ENCODE assay signal across 11 mouse cellular contexts in genomic region chr11:97571266-97572088, GRCm38 (mm10). TPM values are rescaled to one million over a fixed set of nuclear protein-coding genes. Genes with fewer than 3 reads are reported as not detected.
DNase-seq lines count a peak whose midpoint lies in the region; ATAC-seq and TF ChIP-seq lines count a peak whose summit lies in the region.
"Had no signal": no experiment of that assay in that cellular context is flagged by ENCODE, and none has a peak within 500 bp of the region (broad histone marks: within the 10 kb centered on the region; RNA-seq: fewer than 3 reads in every experiment).

No protein-coding gene starts in this region.

- no peaks in the 10 kb centered on the region for H3K27me3 ChIP-seq in forebrain, embryonic 13.5 days
- peaks cover 99% of the 10 kb centered on the region for H3K27me3 ChIP-seq in midbrain, embryonic 10.5 days (ENCODE audit: low read depth, poor library complexity, severe bottlenecking)
- peaks cover 56% of the 10 kb centered on the region for H3K27me3 ChIP-seq in intestine, postnatal 0 days (replicated peaks; ENCODE audit: control insufficient read depth, insufficient read depth, low read length)

- H3K9me3 ChIP-seq in forebrain, embryonic 13.5 days (replicated peaks): no peaks in the 10 kb centered on the region
- no peaks in the 10 kb centered on the region for H3K9me3 ChIP-seq in midbrain, embryonic 10.5 days (replicated peaks)
- no peaks in the 10 kb centered on the region for H3K9me3 ChIP-seq in intestine, postnatal 0 days (ENCODE audit: control insufficient read depth)
- H3K9me3 ChIP-seq: embryonic facial prominence, embryonic 10.5 days had no signal

- peak overlapping the region; percentile 97 for H3K27ac ChIP-seq in forebrain, embryonic 13.5 days
- 0 out of 2 replicates have a peak overlapping the region, but pooled peaks have one; percentile 35 for H3K27ac ChIP-seq in midbrain, embryonic 10.5 days (replicated peaks)
- no peak overlapping the region for H3K27ac ChIP-seq in intestine, postnatal 0 days (ENCODE audit: low read depth, low read length)
- H3K27ac ChIP-seq: embryonic facial prominence, embryonic 10.5 days had no signal

- TF ChIP-seq CTCF in intestine, postnatal 0 days (IDR thresholded peaks at IDR 0.05; ENCODE audit: low read depth): no peak

- peak; percentile 60 for DNase-seq in retina, postnatal 1 day
- no peak for DNase-seq in retina, embryonic 14.5 days (ENCODE audit: low spot score)
- DNase-seq in midbrain, embryonic 10.5 days (ENCODE audit: low spot score): no peak
- DNase-seq in adrenal gland, adult 18-20 months (ENCODE audit: low spot score in 2 of 2): no peak
- DNase-seq in urinary bladder, postnatal 10 days (ENCODE audit: low spot score): no peak
- DNase-seq: heart, adult 11 months; lung, adult 18-20 months had no signal

- H3K36me3 ChIP-seq in forebrain, embryonic 13.5 days (ENCODE audit: poor library complexity, severe bottlenecking): no peaks in the 10 kb centered on the region
- no peaks in the 10 kb centered on the region for H3K36me3 ChIP-seq in midbrain, embryonic 10.5 days
- no peaks in the 10 kb centered on the region for H3K36me3 ChIP-seq in intestine, postnatal 0 days (ENCODE audit: control insufficient read depth, insufficient read depth)
- H3K36me3 ChIP-seq: embryonic facial prominence, embryonic 10.5 days had no signal

- peak overlapping the region; percentile 68 for H3K4me3 ChIP-seq in forebrain, embryonic 13.5 days
- peak overlapping the region; percentile 22; the same call in 1 of the 2 replicates for H3K4me3 ChIP-seq in midbrain, embryonic 10.5 days
- H3K4me3 ChIP-seq in intestine, postnatal 0 days (ENCODE audit: low read depth, low read length): no peak overlapping the region
- H3K4me3 ChIP-seq: embryonic facial prominence, embryonic 10.5 days; megakaryocyte, embryonic 14.5 days had no signal

- H3K4me1 ChIP-seq in forebrain, embryonic 13.5 days: peaks cover 89% of the 10 kb centered on the region
- peaks cover 98% of the 10 kb centered on the region for H3K4me1 ChIP-seq in midbrain, embryonic 10.5 days
- no peaks in the 10 kb centered on the region; the same call in 1 of the 2 replicates for H3K4me1 ChIP-seq in intestine, postnatal 0 days (replicated peaks; ENCODE audit: control insufficient read depth, insufficient read depth, low read length)

- H3K4me2 ChIP-seq in forebrain, embryonic 13.5 days: peak overlapping the region; percentile 79
- H3K4me2 ChIP-seq in intestine, postnatal 0 days (replicated peaks; ENCODE audit: low read depth): no peak overlapping the region

- peak; percentile 16 for ATAC-seq in forebrain, embryonic 13.5 days
- ATAC-seq in intestine, postnatal 0 days: no peak

- H3K9ac ChIP-seq in forebrain, embryonic 13.5 days: peak overlapping the region; percentile 90
- H3K9ac ChIP-seq in intestine, postnatal 0 days (ENCODE audit: low read depth, low read length): no peak overlapping the region

- 4% methylated on average over 8 of the region's 8 CpGs for WGBS in forebrain, embryonic 13.5 days
- 18% methylated on average over 8 of the region's 8 CpGs for WGBS in midbrain, embryonic 10.5 days
- WGBS in intestine, postnatal 0 days: 13% methylated on average over 8 of the region's 8 CpGs

RNA-seq across cellular contexts. Expression of gene Srcin1, which starts 4.5 kb away (rescaled TPM):
- 5.6 and 6.4 TPM in 2 replicates for polyA plus RNA-seq in forebrain, embryonic 13.5 days (2015; fragmentation: Nextera tagmentation; extraction: Ambion mirVana)
- 0.89 and 1.6 TPM in 2 replicates for polyA plus RNA-seq in midbrain, embryonic 10.5 days (2016; fragmentation: Nextera tagmentation; extraction: Ambion mirVana)
- total RNA-seq in adrenal gland, adult 18-20 months (2021): 10 to 100 TPM; 11.4 to 12.3 TPM
- 0.18 and 0.24 TPM in 2 replicates for polyA plus RNA-seq in intestine, postnatal 0 days (2015; fragmentation: Nextera tagmentation; extraction: Ambion mirVana)

RNA-seq across cellular contexts. Expression of gene Epop, which starts 58.0 kb away (rescaled TPM):
- polyA plus RNA-seq in forebrain, embryonic 13.5 days (2015; fragmentation: Nextera tagmentation; extraction: Ambion mirVana): 3.5 and 3.9 TPM in 2 replicates
- 10.4 and 13.3 TPM in 2 replicates for polyA plus RNA-seq in midbrain, embryonic 10.5 days (2016; fragmentation: Nextera tagmentation; extraction: Ambion mirVana)
- total RNA-seq in adrenal gland, adult 18-20 months (2021): 1 to 10 TPM; 5.5 to 8.2 TPM
- polyA plus RNA-seq in intestine, postnatal 0 days (2015; fragmentation: Nextera tagmentation; extraction: Ambion mirVana): 1.1 and 1.3 TPM in 2 replicates
